In genomic region chr4:120948938-120949337, GRCm38 (mm10) we compare ENCODE assay signal across 7 mouse cellular contexts. TPM values are rescaled to one million over a fixed set of nuclear protein-coding genes. Genes with fewer than 3 reads are reported as not detected.
DNase-seq lines count a peak whose midpoint lies in the region; ATAC-seq and TF ChIP-seq lines count a peak whose summit lies in the region.

No protein-coding gene starts in this region.

- H3K4me2 ChIP-seq in liver, embryonic 13.5 days, result peak overlapping the region; percentile 98; the same call in 1 of the 2 replicates
- H3K4me2 ChIP-seq in forebrain, embryonic 13.5 days, result no peak overlapping the region

- no peaks in the 10 kb centered on the region for H3K9me3 ChIP-seq in liver, embryonic 13.5 days (replicated peaks)
- H3K9me3 ChIP-seq in forebrain, embryonic 13.5 days (replicated peaks), result no peaks in the 10 kb centered on the region

- H3K27me3 ChIP-seq in liver, embryonic 13.5 days, result no peaks in the 10 kb centered on the region
- no peaks in the 10 kb centered on the region for H3K27me3 ChIP-seq in forebrain, embryonic 13.5 days

- H3K27ac ChIP-seq in liver, embryonic 13.5 days, result peak overlapping the region; percentile 39; the same call in 1 of the 2 replicates
- H3K27ac ChIP-seq in left cerebral cortex, adult 2 months, result no peak overlapping the region
- H3K27ac ChIP-seq in forebrain, embryonic 13.5 days, result no peak overlapping the region

- 36% methylated on average over 3 of the region's 3 CpGs for WGBS in liver, embryonic 13.5 days (ENCODE audit: insufficient replicate concordance)
- WGBS in forebrain, embryonic 13.5 days, result 93% methylated on average over 3 of the region's 3 CpGs

- TF ChIP-seq CTCF in left cerebral cortex, adult 2 months (IDR thresholded peaks at IDR 0.05), result no peak

- peaks cover 42% of the 10 kb centered on the region for H3K4me1 ChIP-seq in liver, embryonic 13.5 days (replicated peaks)
- peaks cover 11% of the 10 kb centered on the region for H3K4me1 ChIP-seq in forebrain, embryonic 13.5 days

- no peak for ATAC-seq in liver, embryonic 13.5 days (ENCODE audit: low read depth)
- ATAC-seq in forebrain, embryonic 13.5 days, result no peak

- H3K4me3 ChIP-seq in liver, embryonic 13.5 days (replicated peaks), result no peak overlapping the region
- no peak overlapping the region for H3K4me3 ChIP-seq in left cerebral cortex, adult 2 months
- H3K4me3 ChIP-seq in forebrain, embryonic 13.5 days, result no peak overlapping the region

- intact Hi-C loops in heart, postnatal 10 days (cut with DNase I), result no loop called here
- intact Hi-C loops in left cerebral cortex, adult 2 months (cut with DNase I), result no loop called here

- H3K36me3 ChIP-seq in liver, embryonic 13.5 days, result peaks cover 18% of the 10 kb centered on the region
- H3K36me3 ChIP-seq in forebrain, embryonic 13.5 days (ENCODE audit: poor library complexity, severe bottlenecking), result peaks cover 8% of the 10 kb centered on the region; the same call in 1 of the 2 replicates

- peak overlapping the region; percentile 22; the same call in 1 of the 2 replicates for H3K9ac ChIP-seq in liver, embryonic 13.5 days
- H3K9ac ChIP-seq in forebrain, embryonic 13.5 days, result no peak overlapping the region

- peak; percentile 45 for DNase-seq in thymus, postnatal 14 days
- DNase-seq in thymus, adult 18-20 months, result no peak
- peak; percentile 37 to 57 for DNase-seq in heart, postnatal 10 days
- no peak for DNase-seq in liver, embryonic 13.5 days
- DNase-seq in left cerebral cortex, adult 2 months (ENCODE audit: extremely low spot score in 1 of 2, low spot score in 2 of 2), result no peak
- no peak for DNase-seq in layer of hippocampus, adult 9-11 months

RNA-seq across cellular contexts. Expression of gene Zfp69, which starts 2.6 kb away (rescaled TPM):
- total RNA-seq in heart, postnatal 10 days (2021), result 1 to 10 TPM; 4.1 to 4.6 TPM
- polyA plus RNA-seq in liver, embryonic 13.5 days (2015; fragmentation: Nextera tagmentation; extraction: Ambion mirVana), result 1.8 and 2.0 TPM in 2 replicates
- total RNA-seq in left cerebral cortex, adult 2 months (2021), result 1 to 10 TPM; 2.1 to 3.2 TPM
- 7.4 and 8.9 TPM in 2 replicates for polyA plus RNA-seq in forebrain, embryonic 13.5 days (2015; fragmentation: Nextera tagmentation; extraction: Ambion mirVana)

RNA-seq across cellular contexts. Expression of gene Exo5, which starts 24.1 kb away (rescaled TPM):
- total RNA-seq in heart, postnatal 10 days (2021), result 1 to 10 TPM; 4.2 to 5.4 TPM
- polyA plus RNA-seq in liver, embryonic 13.5 days (2015; fragmentation: Nextera tagmentation; extraction: Ambion mirVana), result 8.0 and 9.7 TPM in 2 replicates
- total RNA-seq in left cerebral cortex, adult 2 months (2021), result 10 to 100 TPM; 11.5 to 14.7 TPM
- polyA plus RNA-seq in forebrain, embryonic 13.5 days (2015; fragmentation: Nextera tagmentation; extraction: Ambion mirVana), result 42.9 and 44.4 TPM in 2 replicates

Comparison
In these comparisons a context has a peak if more than half of its experiments do, and no peak if none do; other contexts are left out.
1. DNase-seq: peak in thymus, postnatal 14 days (single experiment) and heart, postnatal 10 days (2 of 2); none in thymus, adult 18-20 months (0 of 2), liver, embryonic 13.5 days (single experiment), left cerebral cortex, adult 2 months (0 of 2) and layer of hippocampus, adult 9-11 months (single experiment).